Mouse (Mus musculus): ENCODE measurements around the gene Flt4.
A peak's percentile ranks its signal among the peaks of the same experiment; 100 is the strongest.

DNA sequence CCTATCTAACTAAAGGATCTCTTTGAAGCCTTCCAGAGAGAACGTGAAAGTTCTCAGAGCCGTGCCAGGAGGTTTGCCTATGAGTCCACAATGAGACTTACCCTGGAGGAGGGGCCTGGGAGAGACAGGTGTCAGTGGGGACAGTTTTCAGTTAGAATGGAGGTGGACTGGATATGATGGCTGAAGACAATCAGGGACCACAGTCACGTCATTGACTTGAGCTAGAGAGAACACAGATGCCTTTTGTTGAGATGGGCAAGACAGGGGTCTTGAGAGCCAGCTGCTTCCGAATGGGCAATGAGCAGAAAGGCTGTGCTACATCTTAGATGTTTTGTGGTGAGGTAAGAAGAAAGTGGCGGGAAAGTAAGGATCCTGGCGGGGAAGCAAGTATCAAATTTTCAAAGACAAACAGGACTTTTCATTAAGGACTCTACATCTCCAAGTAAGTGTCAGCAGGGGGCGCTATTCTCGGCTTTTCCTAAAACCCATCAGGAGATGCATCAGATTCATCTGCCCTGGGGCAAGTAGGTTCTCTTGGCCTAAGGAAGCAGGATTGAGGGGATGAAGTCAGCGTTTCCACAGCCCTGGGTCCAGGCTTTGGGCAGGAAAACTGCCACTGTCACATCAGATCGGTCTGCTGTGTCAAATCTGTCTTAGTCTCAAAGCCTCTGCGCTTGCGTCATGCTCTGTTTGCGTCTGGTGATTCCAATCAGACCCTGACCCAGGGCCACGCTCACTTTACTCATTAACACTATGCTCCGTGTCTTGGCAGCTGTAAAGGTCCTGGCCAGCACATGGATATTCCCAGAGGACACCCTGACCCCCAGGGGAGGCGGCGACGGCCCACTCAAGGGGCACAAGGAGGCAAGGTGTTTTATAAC lies 41.3 kb downstream of the Flt4 start:
- no peak for TF ChIP-seq POLR2A (IDR thresholded peaks at IDR 0.05; ENCODE audit: low read depth, low read length)
- TF ChIP-seq CTCF (conservative IDR thresholded peaks at IDR 0.05; ENCODE audit: insufficient read depth, insufficient read length, low read depth, low read length): peak; percentile 40
